Mouse (Mus musculus) kidney, postnatal 0 days (tissue): ENCODE data around the gene Hist2h2bb. TPM values are rescaled to one million over a fixed set of nuclear protein-coding genes. Genes with fewer than 3 reads are reported as not detected.
A peak's percentile ranks its signal among the peaks of the same experiment; 100 is the strongest.
"Not testable (repeated sequence)": the region's sequence is repeated elsewhere in the genome, so short reads cannot be mapped to it uniquely, and the experiment has no call there.

Source experiments
- ATAC-seq: fragments of 200-750 bp; cut with Nextera tagmentation; replicated peaks from 2 replicates; pipeline ENCODE4 v1.8.0; 2017; ENCODE audit warnings: low read depth, moderate number of reproducible peaks, moderate TSS enrichment, moderate library complexity; ENCODE audit not compliant: low FRiP score
- DNase-seq: peaks from one replicate; pipeline ENCODE4 v3.0.0-alpha.2; 2016; ENCODE audit warnings: low spot score
- H3K27ac ChIP-seq: fragments of 300-500 bp; sonication (generic); 2 replicates; pipeline ENCODE4 v1.5.1; 2014; ENCODE audit warnings: mild to moderate bottlenecking
- H3K27me3 ChIP-seq: fragments of 300-500 bp; sonication (generic); 2 replicates; pipeline ENCODE4 v1.6.1; 2014; ENCODE audit warnings: low read length, mixed read lengths; ENCODE audit not compliant: insufficient read depth
- H3K36me3 ChIP-seq: fragments of 300-500 bp; sonication (generic); 2 replicates; pipeline ENCODE4 v1.6.1; 2014; ENCODE audit warnings: low read length, mixed read lengths; ENCODE audit not compliant: insufficient read depth
- H3K4me1 ChIP-seq: fragments of 300-500 bp; sonication (generic); replicated peaks from 2 replicates; pipeline ENCODE4 v1.6.1; 2014; ENCODE audit warnings: antibody characterized with exemption, low read length, mixed read lengths; ENCODE audit not compliant: insufficient read depth
- H3K4me2 ChIP-seq: fragments of 300-500 bp; sonication (generic); 2 replicates; pipeline ENCODE4 v1.6.1; 2014; ENCODE audit warnings: mild to moderate bottlenecking, low read length, moderate library complexity, mixed read lengths
- H3K4me3 ChIP-seq: fragments of 300-500 bp; sonication (generic); replicated peaks from 2 replicates; pipeline ENCODE4 v1.5.1; 2014; ENCODE audit warnings: low read depth, low read length
- H3K9ac ChIP-seq: fragments of 300-500 bp; sonication (generic); 2 replicates; pipeline ENCODE4 v1.6.1; 2014; ENCODE audit warnings: low read depth, low read length
- H3K9me3 ChIP-seq: fragments of 300-500 bp; sonication (generic); replicated peaks from 2 replicates; pipeline ENCODE4 v1.6.1; 2016; ENCODE audit warnings: low read length, inconsistent platforms, mixed read lengths
- CTCF ChIP-seq: IDR thresholded peaks from 2 replicates; pipeline ENCODE4 v1.5.1; 2016; ENCODE audit warnings: antibody characterized with exemption, low read depth, mild to moderate bottlenecking, moderate library complexity
- WGBS: fragments of 180-500 bp; shearing (Covaris S2); extraction: QIAGEN DNeasy Blood & Tissue Kit; methylation state at CpG from one replicate; pipeline ENCODE4 v1.1.7; 2014; 5-methylcytosine and 5-hydroxymethylcytosine counted together
- polyA plus RNA-seq: library from polyadenylated mRNA; unstranded; fragments of >200 nt; fragmentation: Nextera tagmentation; extraction: Ambion mirVana; gene quantifications from 2 replicates; pipeline ENCODE4 v1.2.1, GENCODE M21; 2015

Hist2h2bb gene
- polyA plus RNA-seq, 1 experiment from 2014 or later: 4.9 TPM

DNA sequence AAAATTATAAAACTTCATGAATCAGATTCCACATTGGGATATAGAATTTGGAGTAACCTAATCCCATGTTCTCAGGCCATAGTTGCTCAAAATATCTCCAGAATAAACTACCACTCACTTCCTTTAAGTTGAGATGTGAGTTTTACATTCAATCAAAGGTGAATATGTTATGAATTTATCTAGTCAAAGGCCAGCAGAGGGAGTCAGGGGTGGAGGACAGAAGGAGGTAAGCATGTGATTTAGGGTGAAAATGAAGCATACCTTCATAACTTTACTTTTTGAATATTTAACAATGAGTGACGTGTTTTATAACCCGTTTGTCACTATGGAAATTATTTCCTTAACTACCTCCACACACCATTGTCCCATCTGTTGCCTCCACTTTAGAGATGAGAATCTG, 34.6 kb upstream of the Hist2h2bb start:
- Histone ChIP-seq H3K27ac (no peak overlapping the region), H3K27me3 (no peaks in the 10 kb centered on the region), H3K9ac (no peak overlapping the region), H3K9me3 (no peaks in the 10 kb centered on the region), H3K4me2 (no peak overlapping the region), H3K36me3 (no peaks in the 10 kb centered on the region), H3K4me3 (no peak overlapping the region), H3K4me1 (peaks cover 7% of the 10 kb centered on the region; the same call in 1 of the 2 replicates)
- 84% methylated on average over 2 of the region's 2 CpGs for WGBS
- TF ChIP-seq CTCF: no peak
- DNase-seq (no peak), ATAC-seq (no peak)

DNA sequence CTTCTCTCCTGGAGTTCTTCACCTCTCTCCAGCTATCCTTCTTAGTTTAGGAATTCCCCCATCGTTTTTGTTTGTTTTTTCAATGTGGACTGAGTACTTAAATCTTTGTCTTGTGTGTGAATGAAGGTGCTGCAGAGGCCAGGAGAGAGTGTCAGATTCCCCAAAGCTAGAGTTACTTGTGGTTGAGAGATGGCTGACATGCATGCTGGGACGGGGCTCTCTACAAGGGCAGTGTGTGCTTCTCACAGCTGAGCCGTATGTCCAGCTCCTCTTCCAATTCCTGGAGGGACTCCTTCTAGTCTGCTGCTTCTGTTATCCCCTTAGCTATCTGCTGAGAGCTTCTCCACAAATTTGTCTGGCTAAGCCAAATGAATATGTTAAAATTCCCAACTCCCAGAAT, 33.7 kb upstream of the Hist2h2bb start:
- no peak overlapping the region for H3K4me2 ChIP-seq
- no peak for TF ChIP-seq CTCF
- 43% methylated on average over 3 of the region's 3 CpGs for WGBS

DNA sequence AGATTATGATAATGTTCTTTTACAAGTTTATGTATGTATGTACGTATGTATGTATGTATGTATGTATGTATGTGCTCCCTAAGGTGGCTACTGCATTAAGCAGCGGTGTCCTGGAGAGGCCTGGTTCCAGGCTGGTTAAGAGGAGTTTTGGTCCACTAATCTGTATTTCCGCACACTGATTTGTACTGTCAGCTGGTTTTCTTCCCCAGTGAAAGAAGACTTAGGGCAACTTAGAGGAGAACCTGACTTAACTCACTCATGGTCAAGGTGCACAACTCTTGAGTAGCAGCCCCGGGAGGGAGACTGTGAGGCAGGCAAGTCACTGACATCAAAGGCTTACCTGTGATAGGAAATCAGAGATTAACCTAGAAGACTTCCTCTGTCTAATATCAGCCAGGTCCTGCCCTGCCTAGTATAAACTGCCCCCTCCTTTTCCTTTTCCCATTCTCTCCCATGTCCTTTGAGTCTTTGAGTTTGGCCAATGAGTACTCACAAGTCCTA, 32.7 kb upstream of the Hist2h2bb start:
- WGBS: 69% methylated on average over 4 of the region's 4 CpGs
- no peaks in the 10 kb centered on the region for H3K36me3 ChIP-seq
- no peaks in the 10 kb centered on the region for H3K9me3 ChIP-seq
- H3K4me3 ChIP-seq: peak overlapping the region; percentile 31
- 0 out of 2 replicates have a peak overlapping the region, but pooled peaks have one; percentile 10 for H3K27ac ChIP-seq
- peaks cover 7% of the 10 kb centered on the region for H3K4me1 ChIP-seq
- no peak for TF ChIP-seq CTCF
- H3K4me2 ChIP-seq: peak overlapping the region; percentile 49
- no peak for DNase-seq
- peak overlapping the region; percentile 58; the same call in 1 of the 2 replicates for H3K9ac ChIP-seq
- ATAC-seq: no peak
- H3K27me3 ChIP-seq: no peaks in the 10 kb centered on the region

More for the DNA sequence above, 33.7 kb upstream of the Hist2h2bb start:
- Histone ChIP-seq H3K4me3 (no peak overlapping the region), H3K27me3 (no peaks in the 10 kb centered on the region), H3K9me3 (no peaks in the 10 kb centered on the region), H3K27ac (no peak overlapping the region), H3K36me3 (no peaks in the 10 kb centered on the region), H3K9ac (no peak overlapping the region), H3K4me1 (peaks cover 7% of the 10 kb centered on the region)
- peak; percentile 27 for DNase-seq
- ATAC-seq: no peak

DNA sequence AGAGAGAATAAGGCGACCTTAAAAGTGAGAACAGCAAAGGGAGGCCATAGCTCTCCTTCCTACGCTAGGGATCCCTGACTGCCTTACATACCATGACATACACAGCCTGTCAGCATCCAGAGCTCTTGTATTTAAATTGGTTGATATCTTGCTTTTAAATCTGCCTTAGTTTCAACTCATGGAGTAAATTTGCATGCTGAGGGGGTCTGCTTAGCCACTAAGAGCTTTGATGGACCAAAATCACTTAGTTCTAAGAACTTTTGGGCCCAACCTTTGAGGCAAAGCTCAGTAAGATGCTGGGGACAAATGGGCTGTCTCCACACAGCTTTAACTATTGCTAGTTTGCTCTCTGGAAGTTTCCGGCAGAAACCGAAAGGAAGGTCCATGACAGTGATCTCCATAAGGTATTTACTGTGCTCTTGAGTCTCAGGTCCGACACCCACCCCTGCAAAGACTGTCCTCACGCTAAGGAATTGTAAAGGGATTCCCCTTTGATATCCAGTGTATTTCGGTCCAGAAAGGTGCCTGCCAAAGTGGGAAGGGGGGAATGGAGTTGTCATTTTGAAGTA, 32.1 kb upstream of the Hist2h2bb start:
- Histone ChIP-seq H3K36me3 (no peaks in the 10 kb centered on the region), H3K27me3 (no peaks in the 10 kb centered on the region), H3K9me3 (no peaks in the 10 kb centered on the region), H3K4me2 (peak overlapping the region; percentile 49), H3K9ac (peak overlapping the region; percentile 58), H3K27ac (0 out of 2 replicates have a peak overlapping the region, but pooled peaks have one; percentile 10), H3K4me1 (peaks cover 7% of the 10 kb centered on the region), H3K4me3 (peak overlapping the region; percentile 31)
- ATAC-seq (no peak), DNase-seq (peak; percentile 38)
- TF ChIP-seq CTCF: no peak
- WGBS: 12% methylated on average over 7 of the region's 7 CpGs

DNA sequence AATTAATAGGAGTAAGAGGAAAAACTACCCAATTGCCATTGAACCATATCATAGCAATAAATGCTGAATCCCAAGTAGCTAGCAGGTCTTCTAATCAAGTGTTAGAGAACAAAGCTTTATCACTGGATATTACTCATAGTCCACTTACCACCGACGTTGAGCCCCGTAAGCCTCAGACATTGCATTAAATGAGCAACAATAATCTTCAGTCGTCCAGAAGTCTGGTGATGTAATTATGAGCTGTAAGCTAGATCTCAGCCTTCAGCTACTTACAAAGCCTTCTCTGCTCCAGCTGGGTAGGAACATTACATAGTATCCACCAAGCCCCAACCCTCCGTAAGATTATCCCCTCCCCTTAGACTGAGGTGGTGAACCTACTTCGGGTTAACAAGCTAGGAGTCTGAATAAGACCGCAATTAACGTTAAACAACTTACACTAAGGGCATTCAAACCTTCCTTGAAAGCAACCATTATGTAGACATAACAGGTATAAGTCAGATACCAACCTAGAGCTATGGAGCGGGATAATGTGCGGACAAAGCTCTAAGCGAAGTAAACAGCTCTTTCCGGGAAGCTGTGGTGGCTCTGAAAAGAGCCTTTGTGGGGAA, 31.5 kb upstream of the Hist2h2bb start:
- WGBS: 3% methylated on average over 12 of the region's 12 CpGs
- peak; percentile 36 for DNase-seq
- no peaks in the 10 kb centered on the region for H3K27me3 ChIP-seq
- no peaks in the 10 kb centered on the region for H3K9me3 ChIP-seq
- H3K27ac ChIP-seq: 0 out of 2 replicates have a peak overlapping the region, but pooled peaks have one; percentile 19
- no peak for ATAC-seq
- peak overlapping the region; percentile 31 for H3K4me3 ChIP-seq
- H3K9ac ChIP-seq: peak overlapping the region; percentile 58
- H3K4me1 ChIP-seq: peaks cover 7% of the 10 kb centered on the region
- no peaks in the 10 kb centered on the region for H3K36me3 ChIP-seq
- H3K4me2 ChIP-seq: peak overlapping the region; percentile 49
- no peak for TF ChIP-seq CTCF

DNA sequence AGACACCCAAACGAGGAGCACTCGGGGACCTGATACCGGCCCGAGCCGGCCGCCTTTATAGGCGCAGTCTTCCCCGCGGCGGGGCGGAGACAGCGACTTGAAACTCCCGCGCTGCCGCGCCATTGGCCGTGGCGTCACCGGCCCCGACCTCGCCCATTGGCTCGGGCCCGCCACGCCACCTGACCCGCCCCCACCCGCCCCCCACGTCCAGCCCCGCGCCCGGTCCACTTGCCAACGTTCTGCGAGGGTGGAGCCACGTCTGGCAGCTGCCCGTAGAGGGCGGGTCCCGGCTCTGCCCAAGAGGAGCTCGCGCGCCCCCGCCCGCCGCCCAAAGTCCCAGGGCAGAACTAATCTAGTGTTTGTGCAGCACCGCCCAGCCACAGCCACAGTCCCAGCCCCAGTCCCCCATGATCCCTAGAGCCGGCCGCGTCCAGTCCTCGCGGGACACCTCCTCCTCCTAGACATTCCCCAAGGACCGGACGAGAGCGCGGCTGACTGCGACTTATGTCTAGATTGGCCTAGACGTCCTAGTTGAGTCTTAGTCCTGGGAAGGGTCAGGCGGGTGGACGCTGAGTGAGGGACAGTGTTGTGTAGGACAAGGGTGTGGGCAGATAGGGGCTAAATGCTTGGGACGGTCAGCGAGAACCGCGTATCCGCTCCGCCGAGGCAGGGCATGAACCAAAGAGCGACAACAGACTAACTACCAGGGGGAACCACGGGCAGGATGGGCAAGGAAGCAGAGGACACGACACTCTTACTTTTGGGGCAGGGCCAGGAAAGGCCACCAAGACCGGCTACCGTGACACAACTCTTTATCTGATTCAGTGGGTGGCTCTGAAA, 30.4 kb upstream of the Hist2h2bb start, which contains the start of gene Hist2h3c2:
TSS of gene Hist2h3c2 (minus strand) at position 174 of the 840 bp plus-strand sequence.
- DNase-seq, H3K36me3 ChIP-seq, H3K27me3 ChIP-seq, H3K9me3 ChIP-seq: not testable (repeated sequence)
- H3K9ac ChIP-seq: peak within 1 kb of the TSS; percentile 58
- H3K4me1 ChIP-seq: peaks cover 15% of the 10 kb centered on the region
- H3K27ac ChIP-seq: peak within 1 kb of the TSS; percentile 82
- peak; percentile 92 for ATAC-seq
- peak within 1 kb of the TSS; percentile 31 for H3K4me3 ChIP-seq
- WGBS: 1% methylated on average over 16 of the region's 68 CpGs
- peak within 1 kb of the TSS; percentile 49 for H3K4me2 ChIP-seq

DNA sequence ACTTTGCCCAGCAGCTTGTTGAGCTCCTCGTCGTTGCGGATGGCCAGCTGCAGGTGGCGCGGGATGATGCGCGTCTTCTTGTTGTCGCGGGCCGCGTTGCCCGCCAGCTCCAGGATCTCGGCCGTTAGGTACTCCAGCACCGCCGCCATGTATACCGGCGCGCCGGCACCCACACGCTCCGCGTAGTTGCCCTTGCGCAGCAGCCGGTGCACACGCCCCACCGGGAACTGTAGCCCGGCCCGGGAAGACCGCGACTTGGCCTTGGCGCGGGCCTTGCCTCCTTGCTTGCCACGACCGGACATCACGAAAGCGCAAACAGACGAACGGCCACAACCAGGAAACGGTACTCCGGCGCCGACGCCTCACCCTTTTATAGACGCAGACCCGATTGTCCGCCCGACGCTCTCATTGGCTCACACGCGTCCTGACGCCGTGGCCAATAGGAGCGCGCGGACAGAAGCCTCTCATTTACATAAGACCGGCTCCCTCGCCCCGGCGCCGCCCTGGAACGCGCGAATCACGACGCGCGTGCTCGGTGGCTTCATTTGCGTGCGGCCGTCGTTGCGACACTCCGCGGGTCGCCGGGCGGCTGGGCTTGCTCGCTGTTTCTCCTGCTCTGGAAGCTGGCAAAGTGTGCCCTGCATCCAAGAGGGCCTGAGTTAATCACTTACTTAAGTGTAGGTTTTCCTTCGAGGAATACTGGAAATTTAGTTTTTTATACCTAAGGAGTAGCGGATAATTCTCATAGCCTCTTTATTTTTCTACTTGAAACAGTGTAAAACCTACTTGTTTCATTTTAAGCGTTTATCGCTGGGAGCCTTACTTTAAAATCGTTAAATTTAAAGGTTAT, 29.4 kb upstream of the Hist2h2bb start, which contains the start of gene Hist2h2aa2:
TSS of gene Hist2h2aa2 (minus strand) at position 328 of the 850 bp plus-strand sequence.
- not testable (repeated sequence) for H3K27me3 ChIP-seq, H3K36me3 ChIP-seq, H3K9me3 ChIP-seq
- 0 out of 2 replicates have a peak within 1 kb of the TSS, but pooled peaks have one; percentile 47 for H3K9ac ChIP-seq
- peak within 1 kb of the TSS; percentile 82 for H3K27ac ChIP-seq
- H3K4me3 ChIP-seq: 0 out of 2 replicates have a peak within 1 kb of the TSS, but pooled peaks have one; percentile 23
- peaks cover 19% of the 10 kb centered on the region for H3K4me1 ChIP-seq
- WGBS: 5% methylated on average over 27 of the region's 85 CpGs
- DNase-seq (peak; percentile 85), ATAC-seq (peak; percentile 84)
- H3K4me2 ChIP-seq: peak within 1 kb of the TSS; percentile 34
